Mouse (Mus musculus) neural tube, embryonic 14.5 days (tissue): Measurements from ENCODE around the gene Lrrc4. TPM values are rescaled to one million over a fixed set of nuclear protein-coding genes. Genes with fewer than 3 reads are reported as not detected.

ENCODE experiments used
- ATAC-seq: fragments of 200-750 bp; cut with Nextera tagmentation; 2 replicates; pipeline ENCODE4 v1.8.0; 2017; ENCODE audit warnings: low read depth, mild to moderate bottlenecking, moderate TSS enrichment, moderate library complexity
- H3K27ac ChIP-seq: fragments of 300-500 bp; sonication (generic); 2 replicates; pipeline ENCODE4 v1.5.1; 2014; ENCODE audit warnings: low read depth, mild to moderate bottlenecking, control low read depth, low read length, moderate library complexity, mixed read lengths
- H3K27me3 ChIP-seq: fragments of 300-500 bp; sonication (generic); 2 replicates; pipeline ENCODE4 v1.6.1; 2014; ENCODE audit warnings: low read length; ENCODE audit not compliant: control insufficient read depth, insufficient read depth
- H3K36me3 ChIP-seq: fragments of 300-500 bp; sonication (generic); 2 replicates; pipeline ENCODE4 v1.6.1; 2014; ENCODE audit warnings: low read length, mixed read lengths; ENCODE audit not compliant: control insufficient read depth, insufficient read depth
- H3K4me1 ChIP-seq: fragments of 300-500 bp; sonication (generic); 2 replicates; pipeline ENCODE4 v1.6.1; 2014; ENCODE audit warnings: low read length; ENCODE audit not compliant: control insufficient read depth, insufficient read depth
- H3K4me2 ChIP-seq: fragments of 300-500 bp; sonication (generic); 2 replicates; pipeline ENCODE4 v1.6.1; 2014; ENCODE audit warnings: mild to moderate bottlenecking, low read depth, low read length, control low read depth
- H3K4me3 ChIP-seq: fragments of 300-500 bp; sonication (generic); 2 replicates; pipeline ENCODE4 v1.5.1; 2014; ENCODE audit warnings: low read depth, low read length, control low read depth, mixed read lengths
- H3K9ac ChIP-seq: fragments of 300-500 bp; sonication (generic); replicated peaks from 2 replicates; pipeline ENCODE4 v1.6.1; 2014; ENCODE audit warnings: low read depth, mild to moderate bottlenecking, control low read depth, low read length, mixed read lengths
- H3K9me3 ChIP-seq: fragments of 300-500 bp; sonication (generic); 2 replicates; pipeline ENCODE4 v1.6.1; 2016; ENCODE audit warnings: low read length; ENCODE audit not compliant: control insufficient read depth
- WGBS: fragments of 180-500 bp; shearing (Covaris S2); extraction: QIAGEN DNeasy Blood & Tissue Kit; methylation state at CpG from one replicate; pipeline ENCODE4 v1.1.7; 2014; 5-methylcytosine and 5-hydroxymethylcytosine counted together
- polyA plus RNA-seq: library from polyadenylated mRNA; unstranded; fragments of >200 nt; fragmentation: Nextera tagmentation; extraction: Ambion mirVana; gene quantifications from 2 replicates; pipeline ENCODE4 v1.2.1, GENCODE M21; 2014

Lrrc4 gene
- polyA plus RNA-seq = 9.7 and 11.5 TPM in 2 replicates

- H3K27ac ChIP-seq = peak within 1 kb of the TSS; percentile 97
- no peaks in the 10 kb centered on the region for H3K9me3 ChIP-seq
- H3K4me3 ChIP-seq = peak within 1 kb of the TSS; percentile 82
- peak within 1 kb of the TSS; percentile 92 for H3K4me2 ChIP-seq
- 13% methylated on average over 27 of the region's 27 CpGs for WGBS
- H3K4me1 ChIP-seq = peaks cover 45% of the 10 kb centered on the region
- peak within 1 kb of the TSS; percentile 98 for H3K9ac ChIP-seq
- ATAC-seq = no peak; the same call in 1 of the 2 replicates
- H3K27me3 ChIP-seq = peaks cover 3% of the 10 kb centered on the region; the same call in 1 of the 2 replicates
- H3K36me3 ChIP-seq = no peaks in the 10 kb centered on the region
Measured at GRCm38 (mm10) chr6:28831011-28831853, at the start of gene Lrrc4. Gene Lrrc4, minus strand, starts transcription at chr6:28831747.

GRCm38 (mm10) chr6:28880909-28881308 is 49.4 kb upstream of the Lrrc4 start:
- no peak for ATAC-seq
- H3K27ac ChIP-seq = no peak overlapping the region
- no peak overlapping the region for H3K9ac ChIP-seq
- 93% methylated on average over 4 of the region's 4 CpGs for WGBS
- no peaks in the 10 kb centered on the region for H3K9me3 ChIP-seq
- H3K4me1 ChIP-seq = peaks cover 25% of the 10 kb centered on the region
- no peaks in the 10 kb centered on the region for H3K27me3 ChIP-seq
- no peak overlapping the region for H3K4me3 ChIP-seq
- H3K36me3 ChIP-seq = peaks cover 4% of the 10 kb centered on the region; the same call in 1 of the 2 replicates
- H3K4me2 ChIP-seq = no peak overlapping the region

GRCm38 (mm10) chr6:28879315-28879714 is 47.8 kb upstream of the Lrrc4 start:
- 89% methylated on average over 8 of the region's 8 CpGs for WGBS
- ATAC-seq = no peak
- no peaks in the 10 kb centered on the region for H3K27me3 ChIP-seq

GRCm38 (mm10) chr6:28877945-28878666 is 46.6 kb upstream of the Lrrc4 start:
- Histone ChIP-seq H3K9me3 (no peaks in the 10 kb centered on the region), H3K4me2 (no peak overlapping the region), H3K36me3 (no peaks in the 10 kb centered on the region), H3K4me3 (no peak overlapping the region), H3K27me3 (no peaks in the 10 kb centered on the region), H3K9ac (no peak overlapping the region), H3K4me1 (peaks cover 32% of the 10 kb centered on the region), H3K27ac (no peak overlapping the region)
- 21% methylated on average over 7 of the region's 7 CpGs for WGBS
- ATAC-seq = peak; percentile 53; the same call in 1 of the 2 replicates

More at GRCm38 (mm10) chr6:28879315-28879714, 47.8 kb upstream of the Lrrc4 start:
- H3K4me1 ChIP-seq = peaks cover 32% of the 10 kb centered on the region
- H3K27ac ChIP-seq = no peak overlapping the region
- H3K36me3 ChIP-seq = no peaks in the 10 kb centered on the region
- H3K9ac ChIP-seq = no peak overlapping the region
- no peak overlapping the region for H3K4me2 ChIP-seq
- H3K9me3 ChIP-seq = no peaks in the 10 kb centered on the region
- no peak overlapping the region for H3K4me3 ChIP-seq

GRCm38 (mm10) chr6:28876492-28876891 is 44.9 kb upstream of the Lrrc4 start:
- Histone ChIP-seq H3K27ac (no peak overlapping the region; the same call in 1 of the 2 replicates), H3K9me3 (no peaks in the 10 kb centered on the region), H3K27me3 (no peaks in the 10 kb centered on the region), H3K4me2 (no peak overlapping the region), H3K36me3 (no peaks in the 10 kb centered on the region), H3K4me1 (peaks cover 32% of the 10 kb centered on the region), H3K9ac (no peak overlapping the region), H3K4me3 (no peak overlapping the region)
- ATAC-seq = peak; percentile 36
- 21% methylated on average over 3 of the region's 3 CpGs for WGBS

- WGBS = 20% methylated on average over 1 of the region's 1 CpGs
- peaks cover 32% of the 10 kb centered on the region for H3K4me1 ChIP-seq
- peak; percentile 56; the same call in 1 of the 2 replicates for ATAC-seq
Measured at GRCm38 (mm10) chr6:28875333-28875732, 43.8 kb upstream of the Lrrc4 start.

GRCm38 (mm10) chr6:28874759-28875158 is 43.2 kb upstream of the Lrrc4 start:
- no peak for ATAC-seq
- 92% methylated on average over 5 of the region's 5 CpGs for WGBS
- H3K36me3 ChIP-seq = no peaks in the 10 kb centered on the region
- no peaks in the 10 kb centered on the region for H3K9me3 ChIP-seq
- H3K4me2 ChIP-seq = no peak overlapping the region
- H3K4me1 ChIP-seq = peaks cover 32% of the 10 kb centered on the region
- H3K27ac ChIP-seq = no peak overlapping the region
- H3K9ac ChIP-seq = no peak overlapping the region
- no peaks in the 10 kb centered on the region for H3K27me3 ChIP-seq
- no peak overlapping the region for H3K4me3 ChIP-seq

More at GRCm38 (mm10) chr6:28875333-28875732, 43.8 kb upstream of the Lrrc4 start:
- H3K27ac ChIP-seq = no peak overlapping the region
- no peak overlapping the region for H3K9ac ChIP-seq
- no peak overlapping the region for H3K4me3 ChIP-seq
- no peaks in the 10 kb centered on the region for H3K9me3 ChIP-seq
- H3K27me3 ChIP-seq = no peaks in the 10 kb centered on the region
- H3K36me3 ChIP-seq = no peaks in the 10 kb centered on the region
- no peak overlapping the region for H3K4me2 ChIP-seq

- H3K4me1 ChIP-seq = peaks cover 32% of the 10 kb centered on the region
- no peaks in the 10 kb centered on the region for H3K36me3 ChIP-seq
- H3K27me3 ChIP-seq = no peaks in the 10 kb centered on the region
- H3K4me2 ChIP-seq = no peak overlapping the region
- 67% methylated on average over 11 of the region's 11 CpGs for WGBS
- H3K4me3 ChIP-seq = no peak overlapping the region
- H3K27ac ChIP-seq = no peak overlapping the region
- no peak for ATAC-seq
- H3K9me3 ChIP-seq = no peaks in the 10 kb centered on the region
- H3K9ac ChIP-seq = no peak overlapping the region
Measured at GRCm38 (mm10) chr6:28874053-28874452, 42.5 kb upstream of the Lrrc4 start.

- H3K36me3 ChIP-seq = no peaks in the 10 kb centered on the region
- no peaks in the 10 kb centered on the region for H3K27me3 ChIP-seq
- H3K4me1 ChIP-seq = peaks cover 20% of the 10 kb centered on the region
- H3K4me3 ChIP-seq = no peak overlapping the region
- no peak overlapping the region for H3K4me2 ChIP-seq
- no peak for ATAC-seq
- 94% methylated on average over 3 of the region's 3 CpGs for WGBS
- no peak overlapping the region for H3K9ac ChIP-seq
- no peaks in the 10 kb centered on the region for H3K9me3 ChIP-seq
- H3K27ac ChIP-seq = no peak overlapping the region
Measured at GRCm38 (mm10) chr6:28872421-28872795, 40.9 kb upstream of the Lrrc4 start.
